Mouse (Mus musculus) lung, adult 2 months (tissue): ENCODE measurements around the gene Podn. TPM values are rescaled to one million over a fixed set of nuclear protein-coding genes. Genes with fewer than 3 reads are reported as not detected.

Experiments
- DNase-seq: peaks from one replicate; pipeline ENCODE4 v3.0.0; 2022
- H3K4me1 ChIP-seq: fragments of 200-500 bp; 2 replicates; pipeline ENCODE4 v1.6.1; 2011; ENCODE audit warnings: low read length; ENCODE audit not compliant: control insufficient read depth, insufficient read depth
- H3K4me3 ChIP-seq: fragments of 200-500 bp; replicated peaks from 2 replicates; pipeline ENCODE3; 2011; ENCODE audit warnings: low read depth, mild to moderate bottlenecking, control low read depth, low read length; ENCODE audit errors: extremely low read depth
- CTCF ChIP-seq: fragments of 200-500 bp; IDR thresholded peaks from 2 replicates; pipeline ENCODE4 v1.5.1; 2011; ENCODE audit warnings: mild to moderate bottlenecking, low read length, control low read depth; ENCODE audit not compliant: insufficient read depth
- POLR2A ChIP-seq: fragments of 200-500 bp; IDR thresholded peaks from 2 replicates; pipeline ENCODE4 v1.6.1; 2011; ENCODE audit warnings: low read depth, mild to moderate bottlenecking, control low read depth, low read length, borderline replicate concordance; ENCODE audit errors: extremely low read depth
- WGBS: fragments of 180-500 bp; shearing (Covaris S2); methylation state at CpG from one replicate; pipeline ENCODE4 v1.1.7; 2018; 5-methylcytosine and 5-hydroxymethylcytosine counted together
- polyA plus RNA-seq: library from polyadenylated mRNA; depleted of rRNA; stranded (reverse); fragments of >200 nt; gene quantifications from 2 replicates; pipeline ENCODE4 v1.2.3, GENCODE M21; 2012

Podn gene
- polyA plus RNA-seq, 1 experiment, result 56.1 TPM

DNA sequence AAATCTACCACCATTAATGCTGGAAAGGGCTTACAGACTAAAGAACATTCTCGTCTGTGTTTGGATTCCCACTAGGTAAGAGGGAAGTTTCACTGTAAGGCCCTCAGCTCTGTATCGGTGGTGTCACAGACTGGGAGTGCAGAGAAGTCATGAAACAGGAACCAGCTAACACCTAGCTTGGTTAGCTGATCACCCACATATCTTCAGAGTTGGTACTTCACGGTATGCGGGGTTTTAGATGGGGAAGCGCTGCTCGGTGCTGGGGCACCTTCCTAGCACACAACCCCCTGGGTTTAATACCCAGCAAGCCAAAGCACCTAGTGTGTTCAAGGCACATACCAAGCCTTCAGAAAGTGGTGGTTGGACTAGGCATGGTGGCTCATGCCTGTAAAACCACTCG is 29.0 kb downstream of the Podn start:
- H3K4me3 ChIP-seq, result no peak overlapping the region
- no peak for TF ChIP-seq CTCF
- no peak for TF ChIP-seq POLR2A
- 80% methylated on average over 7 of the region's 7 CpGs for WGBS
- H3K4me1 ChIP-seq, result peaks cover 4% of the 10 kb centered on the region
- DNase-seq, result no peak

DNA sequence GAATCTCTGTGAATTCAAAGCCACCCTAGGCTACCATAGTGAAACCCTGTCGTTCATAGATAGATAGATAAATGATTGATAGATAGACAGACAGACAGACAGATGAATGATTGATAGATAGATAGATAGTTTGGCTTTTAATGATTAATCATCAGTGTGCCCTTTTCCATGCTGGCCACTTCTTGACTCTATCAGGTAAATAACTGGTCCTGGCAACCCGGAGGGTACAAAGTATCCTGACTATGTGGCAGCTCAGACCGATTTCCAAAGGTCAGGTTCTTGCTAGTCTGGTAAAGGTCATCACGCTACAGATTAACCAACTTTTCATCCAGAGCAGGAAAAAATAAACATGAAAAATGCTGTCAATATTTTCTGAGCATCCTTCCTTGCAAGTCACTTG is 29.7 kb downstream of the Podn start:
- H3K4me1 ChIP-seq, result peaks cover 4% of the 10 kb centered on the region
- 59% methylated on average over 4 of the region's 4 CpGs for WGBS
- DNase-seq, result no peak
- H3K4me3 ChIP-seq, result no peak overlapping the region
- TF ChIP-seq CTCF (no peak), POLR2A (no peak)

DNA sequence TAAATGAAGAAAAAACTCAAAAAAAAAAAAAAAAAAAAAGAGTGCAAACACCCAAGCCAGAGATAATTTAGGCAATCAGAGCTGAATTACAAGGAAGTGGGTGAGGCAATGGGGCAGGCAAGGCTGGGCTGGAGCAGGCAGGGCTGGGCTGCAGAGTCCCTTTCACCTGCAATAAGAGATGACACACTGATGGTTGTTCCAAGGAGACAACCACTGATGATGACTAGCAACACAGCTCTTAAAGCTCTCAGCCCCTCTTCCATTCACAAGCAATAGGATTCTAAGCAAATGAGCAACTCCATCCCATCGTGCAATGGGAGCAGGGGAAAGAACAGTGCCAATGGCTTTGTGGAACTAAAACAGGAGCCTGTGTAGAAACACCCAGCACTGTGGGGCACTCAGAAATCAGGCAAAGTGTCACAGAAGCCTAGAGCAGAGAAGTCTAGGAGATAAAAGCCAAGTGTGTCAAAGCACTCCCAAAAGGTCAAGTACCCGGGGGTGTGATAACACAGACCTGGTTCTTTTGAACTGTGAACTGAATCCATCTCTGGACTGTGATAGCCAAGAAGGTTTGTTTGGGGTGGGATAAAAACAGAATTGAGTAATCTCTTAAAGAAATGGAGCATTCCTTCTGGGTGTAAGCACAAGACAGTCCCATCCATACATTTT is 30.9 kb downstream of the Podn start:
- TF ChIP-seq CTCF (no peak), POLR2A (no peak)
- Histone ChIP-seq H3K4me3 (no peak overlapping the region), H3K4me1 (peaks cover 4% of the 10 kb centered on the region)
- DNase-seq, result no peak
- WGBS, result 59% methylated on average over 2 of the region's 2 CpGs

DNA sequence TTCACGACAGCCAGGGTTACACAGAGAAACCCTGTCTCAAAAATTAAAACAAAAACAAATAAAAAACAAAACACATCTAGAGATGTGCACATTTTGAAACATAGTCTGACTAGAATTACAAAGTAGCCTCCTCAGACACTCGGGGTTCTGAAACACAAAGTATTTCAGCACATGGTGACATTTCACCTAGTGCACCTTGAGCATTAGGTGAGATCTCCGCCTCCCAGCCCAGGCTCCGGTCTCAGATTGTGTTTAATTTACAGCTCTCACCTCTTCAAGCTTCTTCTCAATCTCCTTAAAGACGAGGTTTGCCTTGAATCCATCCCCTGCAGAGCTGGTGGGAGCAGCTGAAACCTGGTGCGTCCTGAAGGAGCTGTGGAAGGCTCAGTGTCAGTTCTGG is 32.6 kb downstream of the Podn start:
- WGBS, result 71% methylated on average over 6 of the region's 6 CpGs
- H3K4me1 ChIP-seq, result peaks cover 4% of the 10 kb centered on the region; the same call in 1 of the 2 replicates

DNA sequence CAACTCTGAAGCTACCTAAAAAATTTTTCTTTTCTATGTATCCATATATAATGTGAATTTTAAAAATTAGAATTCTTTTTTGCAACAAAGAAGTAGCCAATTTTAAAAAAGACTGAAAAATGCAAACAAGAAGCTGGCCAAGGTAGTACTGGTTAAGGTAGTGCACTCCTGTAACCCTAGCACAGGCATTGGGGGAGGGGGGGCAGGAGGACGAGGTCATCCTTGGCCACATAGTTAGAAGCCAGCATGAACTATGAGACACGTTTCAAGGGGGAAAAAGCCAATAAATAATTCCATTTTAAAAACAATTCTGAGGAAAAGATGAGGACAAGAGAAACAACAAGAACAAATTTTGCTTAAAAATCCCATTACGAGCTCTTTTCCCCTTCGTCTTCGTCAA is 33.7 kb downstream of the Podn start:
- 82% methylated on average over 5 of the region's 5 CpGs for WGBS
- Histone ChIP-seq H3K4me3 (no peak overlapping the region), H3K4me1 (peaks cover 4% of the 10 kb centered on the region; the same call in 1 of the 2 replicates)
- no peak for DNase-seq
- TF ChIP-seq POLR2A, result no peak
- TF ChIP-seq CTCF, result no peak

More for the DNA sequence above, 32.6 kb downstream of the Podn start:
- no peak for DNase-seq
- TF ChIP-seq POLR2A (no peak), CTCF (no peak)
- no peak overlapping the region for H3K4me3 ChIP-seq

DNA sequence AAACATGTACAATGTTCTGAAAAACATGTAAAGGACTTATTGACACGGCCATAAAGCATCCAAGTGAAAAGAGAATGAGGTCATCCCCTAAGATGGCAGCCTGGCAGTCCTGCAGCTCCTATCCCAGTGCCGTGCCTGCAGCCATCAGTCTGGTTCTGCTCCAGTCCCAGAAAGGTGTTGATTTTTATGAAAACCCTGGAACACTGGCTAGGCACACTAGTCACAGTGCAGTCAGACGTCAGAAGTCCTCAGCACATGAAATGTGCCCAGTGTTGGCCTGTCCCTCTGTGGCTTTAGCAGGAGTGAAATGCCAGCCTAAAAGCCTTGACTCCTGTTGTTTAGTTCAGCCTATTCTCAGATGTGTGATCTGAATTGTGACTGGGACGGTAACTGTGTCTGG is 35.5 kb downstream of the Podn start:
- H3K4me1 ChIP-seq, result peaks cover 4% of the 10 kb centered on the region; the same call in 1 of the 2 replicates
- DNase-seq, result no peak
- 84% methylated on average over 4 of the region's 4 CpGs for WGBS
- no peak for TF ChIP-seq CTCF
- TF ChIP-seq POLR2A, result no peak
- H3K4me3 ChIP-seq, result no peak overlapping the region

DNA sequence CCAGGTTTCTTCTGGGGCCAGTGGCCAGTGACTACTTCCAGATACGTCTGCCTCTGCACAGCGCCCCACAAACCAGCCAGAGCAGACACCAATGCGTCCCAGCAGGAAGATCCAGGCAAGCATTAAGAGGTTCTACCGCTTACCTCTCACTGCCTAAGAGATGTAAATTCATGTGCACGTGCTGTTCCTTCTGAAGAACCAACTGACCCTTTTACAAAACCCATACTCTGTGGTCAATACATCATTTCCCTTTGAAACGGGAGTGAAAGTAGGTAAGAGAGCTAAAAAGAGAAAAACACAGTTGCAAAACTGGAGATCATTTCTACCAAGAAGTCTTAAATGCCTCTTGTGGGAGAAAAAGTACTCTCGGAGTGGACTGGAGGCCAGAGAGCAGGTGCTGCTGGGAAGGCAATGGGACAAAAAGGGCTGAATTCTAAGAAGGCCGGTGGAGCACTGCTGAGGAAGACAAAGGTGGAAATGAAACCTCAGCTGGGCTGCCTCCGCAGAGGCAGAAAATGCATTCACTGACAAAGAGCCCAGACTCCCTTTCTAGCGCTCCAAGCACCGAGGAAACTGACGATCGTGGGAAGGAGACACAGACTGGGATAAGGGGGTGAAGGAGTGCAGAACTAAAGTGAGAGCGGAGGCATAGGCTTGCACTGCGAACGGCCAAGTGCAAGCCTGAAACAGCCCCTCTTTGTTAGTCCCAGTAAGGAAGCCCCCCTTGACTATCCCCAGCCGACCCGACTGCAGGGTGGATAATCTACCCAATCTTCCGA is 36.5 kb downstream of the Podn start:
- 79% methylated on average over 19 of the region's 19 CpGs for WGBS
- no peaks in the 10 kb centered on the region for H3K4me1 ChIP-seq
- no peak for TF ChIP-seq POLR2A
- no peak for TF ChIP-seq CTCF
- H3K4me3 ChIP-seq, result no peak overlapping the region
- DNase-seq, result no peak

DNA sequence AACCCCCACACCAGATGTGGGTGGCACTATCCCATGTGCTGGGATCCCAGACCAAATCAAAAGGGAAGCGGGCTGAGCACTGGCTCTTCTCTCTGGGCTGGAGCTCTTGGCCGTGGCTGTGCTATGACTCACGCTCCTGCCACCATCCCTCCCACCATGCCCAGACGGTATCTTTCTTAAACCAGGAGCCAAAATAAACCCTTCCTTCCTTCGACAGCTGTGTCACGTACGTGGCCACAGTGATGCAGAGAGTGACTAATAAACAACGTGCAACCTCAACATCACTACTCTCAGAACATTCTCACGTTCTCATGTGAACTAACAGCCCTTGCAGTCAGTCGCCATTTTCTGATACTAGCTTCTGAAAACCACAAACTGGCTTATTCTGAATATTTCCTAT is 38.1 kb downstream of the Podn start:
- TF ChIP-seq CTCF (no peak), POLR2A (no peak)
- Histone ChIP-seq H3K4me3 (no peak overlapping the region), H3K4me1 (no peaks in the 10 kb centered on the region)
- DNase-seq, result no peak
- 31% methylated on average over 10 of the region's 10 CpGs for WGBS

DNA sequence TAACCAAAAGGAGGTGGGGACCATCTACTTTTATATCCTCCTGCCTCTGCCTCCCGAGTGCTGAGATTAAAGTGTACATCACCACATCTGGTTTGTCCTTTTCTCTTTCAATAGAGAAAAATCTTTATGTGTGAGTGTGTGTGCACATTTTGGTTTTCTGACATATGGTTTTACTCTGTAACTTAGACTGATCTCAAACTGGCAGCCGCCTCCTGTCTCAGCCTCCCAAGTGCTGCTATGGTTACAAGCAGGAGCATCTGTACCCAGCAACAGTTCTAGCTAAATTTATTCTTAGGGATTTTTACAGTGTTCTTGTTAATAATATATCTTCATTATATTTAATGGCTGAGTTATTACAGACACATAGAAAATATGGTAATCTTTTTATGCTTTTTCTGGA is 39.0 kb downstream of the Podn start:
- TF ChIP-seq POLR2A (no peak), CTCF (no peak)
- Histone ChIP-seq H3K4me1 (no peaks in the 10 kb centered on the region), H3K4me3 (no peak overlapping the region)
- WGBS, result 90% methylated on average over 2 of the region's 2 CpGs
- DNase-seq, result no peak

DNA sequence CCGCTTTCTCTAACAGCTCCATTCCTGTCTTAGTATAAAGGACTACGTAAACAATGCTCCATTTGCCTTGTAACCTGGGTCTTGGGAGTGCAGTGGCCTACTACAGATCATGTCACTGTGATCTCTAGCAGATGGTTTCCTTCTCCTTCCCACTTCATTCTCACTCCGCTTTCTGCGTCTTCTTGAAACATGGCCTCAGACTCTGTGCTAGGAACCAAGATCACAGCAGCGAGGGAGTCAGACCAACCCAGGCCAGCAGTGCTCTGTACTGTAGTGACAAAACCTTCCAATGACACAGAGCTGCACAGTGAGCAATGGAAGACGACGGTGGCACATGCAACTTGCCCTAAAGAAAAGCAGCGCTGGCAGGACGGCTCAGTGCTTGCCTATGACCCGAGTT is 40.4 kb downstream of the Podn start:
- no peak for DNase-seq
- H3K4me1 ChIP-seq, result no peaks in the 10 kb centered on the region
- TF ChIP-seq POLR2A (no peak), CTCF (no peak)
- 74% methylated on average over 10 of the region's 10 CpGs for WGBS
- H3K4me3 ChIP-seq, result no peak overlapping the region
